Mouse (Mus musculus): Measurements from ENCODE around the gene Gm2696. TPM values are rescaled to one million over a fixed set of nuclear protein-coding genes. Genes with fewer than 3 reads are reported as not detected.

The Gm2696 gene
- polyA plus RNA-seq (2012; ENCODE audit: low replicate concordance): not detected in 2 replicates

GRCm38 (mm10) chr10:77814382-77814781 lies at the start of gene Gm2696:
Gene Gm2696 (plus strand): TSS chr10:77814682.

GRCm38 (mm10) chr10:77771225-77771624 lies 43.3 kb upstream of the Gm2696 start, which contains the start of gene Gm3238:
Gene Gm3238 (minus strand): TSS chr10:77771325.

GRCm38 (mm10) chr10:77776844-77777243 lies 37.6 kb upstream of the Gm2696 start, which contains the start of gene Gm7138:
Gene Gm7138 (minus strand): TSS chr10:77776944.

GRCm38 (mm10) chr10:77782442-77782841 lies 32.0 kb upstream of the Gm2696 start, which contains the start of gene Gm3250:
Gene Gm3250 (minus strand): TSS chr10:77782542.

GRCm38 (mm10) chr10:77787876-77788275 lies 26.6 kb upstream of the Gm2696 start, which contains the start of gene Gm7137:
Gene Gm7137 (minus strand): TSS chr10:77788200.

GRCm38 (mm10) chr10:77794976-77795375 lies 19.5 kb upstream of the Gm2696 start, which contains the start of gene Gm9639:
Gene Gm9639 (minus strand): TSS chr10:77795076.

GRCm38 (mm10) chr10:77798921-77799508 lies 15.5 kb upstream of the Gm2696 start, which contains the start of gene Gm19668:
Gene Gm19668 (minus strand): TSS chr10:77799133.

GRCm38 (mm10) chr10:77811743-77812142 lies 2.7 kb upstream of the Gm2696 start, which contains the start of gene Gm9507:
Gene Gm9507 (minus strand): TSS chr10:77811843.

GRCm38 (mm10) chr10:77826951-77827350 lies 12.5 kb downstream of the Gm2696 start, which contains the start of gene Krtap10-4:
Gene Krtap10-4 (minus strand): TSS chr10:77827095.

GRCm38 (mm10) chr10:77835647-77836046 lies 21.2 kb downstream of the Gm2696 start, which contains the start of gene Krtap10-10:
Gene Krtap10-10 (plus strand): TSS chr10:77835947.

GRCm38 (mm10) chr10:77846503-77846902 lies 32.0 kb downstream of the Gm2696 start, which contains the start of gene Gm36176:
Gene Gm36176 (plus strand): TSS chr10:77846803.

GRCm38 (mm10) chr10:77852559-77852958 lies 38.1 kb downstream of the Gm2696 start, which contains the start of gene Gm10318:
Gene Gm10318 (plus strand): TSS chr10:77852859.

GRCm38 (mm10) chr10:77861675-77862074 lies 47.2 kb downstream of the Gm2696 start, which contains the start of gene Gm3285:
Gene Gm3285 (plus strand): TSS chr10:77861975.

Other genes with a start within 250 kb of the Gm2696 start
- gene Pttg1ip, start 233.0 kb upstream of the Gm2696 start, polyA plus RNA-seq (2012; ENCODE audit: low replicate concordance): 22.2 and 37.6 TPM in 2 replicates
- 36.3 and 57.5 TPM in 2 replicates for gene Sumo3, start 208.6 kb upstream of the Gm2696 start, polyA plus RNA-seq (2012; ENCODE audit: low replicate concordance)
- gene Gm49325, start 208.5 kb upstream of the Gm2696 start, polyA plus RNA-seq (2012; ENCODE audit: low replicate concordance): not detected in 2 replicates
- gene Ube2g2, start 192.4 kb upstream of the Gm2696 start, polyA plus RNA-seq (2012; ENCODE audit: low replicate concordance): 15.4 and 47.2 TPM in 2 replicates
- gene Tspear, start 128.1 kb upstream of the Gm2696 start, polyA plus RNA-seq (2012; ENCODE audit: low replicate concordance): 0.10 and 0.16 TPM in 2 replicates
- gene Gm19402, start 123.9 kb upstream of the Gm2696 start, polyA plus RNA-seq (2012; ENCODE audit: low replicate concordance): not detected in 2 replicates
- gene Gm9508, start 117.4 kb upstream of the Gm2696 start, polyA plus RNA-seq (2012; ENCODE audit: low replicate concordance): not detected in 2 replicates
- gene Gm10272, start 108.1 kb upstream of the Gm2696 start, polyA plus RNA-seq (2012; ENCODE audit: low replicate concordance): not detected in 2 replicates
- gene Gm10024, start 103.2 kb upstream of the Gm2696 start, polyA plus RNA-seq (2012; ENCODE audit: low replicate concordance): not detected in 2 replicates
- gene Gm10142, start 98.9 kb upstream of the Gm2696 start, polyA plus RNA-seq (2012; ENCODE audit: low replicate concordance): not detected in 2 replicates
- gene Krtap12-1, start 94.1 kb upstream of the Gm2696 start, polyA plus RNA-seq (2012; ENCODE audit: low replicate concordance): not detected in 2 replicates
- gene Gm10100, start 88.2 kb upstream of the Gm2696 start, polyA plus RNA-seq (2012; ENCODE audit: low replicate concordance): not detected in 2 replicates
- gene Gm18596, start 72.0 kb upstream of the Gm2696 start, polyA plus RNA-seq (2012; ENCODE audit: low replicate concordance): 0.22 TPM in 1 of 2 replicates, not detected in the other
- gene Gm9736, start 63.3 kb upstream of the Gm2696 start, polyA plus RNA-seq (2012; ENCODE audit: low replicate concordance): not detected in 2 replicates
- not detected in 2 replicates for gene Gm3233, start 55.0 kb upstream of the Gm2696 start, polyA plus RNA-seq (2012; ENCODE audit: low replicate concordance)
- 0.28 TPM in 1 of 2 replicates, not detected in the other for gene Gm3238, start 43.4 kb upstream of the Gm2696 start, polyA plus RNA-seq (2012; ENCODE audit: low replicate concordance)
- gene Gm7138, start 37.7 kb upstream of the Gm2696 start, polyA plus RNA-seq (2012; ENCODE audit: low replicate concordance): not detected in 2 replicates
- not detected in 2 replicates for gene Gm3250, start 32.1 kb upstream of the Gm2696 start, polyA plus RNA-seq (2012; ENCODE audit: low replicate concordance)
- not detected in 2 replicates for gene Gm7137, start 26.5 kb upstream of the Gm2696 start, polyA plus RNA-seq (2012; ENCODE audit: low replicate concordance)
- gene Gm9639, start 19.6 kb upstream of the Gm2696 start, polyA plus RNA-seq (2012; ENCODE audit: low replicate concordance): not detected in 2 replicates
- not detected in 2 replicates for gene Gm19668, start 15.5 kb upstream of the Gm2696 start, polyA plus RNA-seq (2012; ENCODE audit: low replicate concordance)
- not detected in 2 replicates for gene Gm9507, start 2.8 kb upstream of the Gm2696 start, polyA plus RNA-seq (2012; ENCODE audit: low replicate concordance)
- not detected in 2 replicates for gene Krtap10-4, start 12.4 kb downstream of the Gm2696 start, polyA plus RNA-seq (2012; ENCODE audit: low replicate concordance)
- not detected in 2 replicates for gene Krtap10-10, start 21.3 kb downstream of the Gm2696 start, polyA plus RNA-seq (2012; ENCODE audit: low replicate concordance)
- not detected in 2 replicates for gene Gm36176, start 32.1 kb downstream of the Gm2696 start, polyA plus RNA-seq (2012; ENCODE audit: low replicate concordance)
- not detected in 2 replicates for gene Gm10318, start 38.2 kb downstream of the Gm2696 start, polyA plus RNA-seq (2012; ENCODE audit: low replicate concordance)
- not detected in 2 replicates for gene Gm3285, start 47.3 kb downstream of the Gm2696 start, polyA plus RNA-seq (2012; ENCODE audit: low replicate concordance)
- 0.09 and 0.15 TPM in 2 replicates for gene Lrrc3, start 87.9 kb downstream of the Gm2696 start, polyA plus RNA-seq (2012; ENCODE audit: low replicate concordance)
- gene Trpm2, start 155.9 kb downstream of the Gm2696 start, polyA plus RNA-seq (2012; ENCODE audit: low replicate concordance): 2.6 and 5.5 TPM in 2 replicates
- 16.9 and 22.6 TPM in 2 replicates for gene 1810043G02Rik, start 163.8 kb downstream of the Gm2696 start, polyA plus RNA-seq (2012; ENCODE audit: low replicate concordance)
- 84.1 and 114 TPM in 2 replicates for gene Pfkl, start 195.4 kb downstream of the Gm2696 start, polyA plus RNA-seq (2012; ENCODE audit: low replicate concordance)
- 0.14 TPM in 1 of 2 replicates, not detected in the other for gene Dnmt3l, start 227.3 kb downstream of the Gm2696 start, polyA plus RNA-seq (2012; ENCODE audit: low replicate concordance)
- gene Aire, start 228.9 kb downstream of the Gm2696 start, polyA plus RNA-seq (2012; ENCODE audit: low replicate concordance): 1.5 and 1.6 TPM in 2 replicates

Measured in leukemia stem cell, adult 10-12 weeks (primary cell).